Mouse (Mus musculus): ENCODE measurements around the gene Slbp.

Gene Slbp

DNA sequence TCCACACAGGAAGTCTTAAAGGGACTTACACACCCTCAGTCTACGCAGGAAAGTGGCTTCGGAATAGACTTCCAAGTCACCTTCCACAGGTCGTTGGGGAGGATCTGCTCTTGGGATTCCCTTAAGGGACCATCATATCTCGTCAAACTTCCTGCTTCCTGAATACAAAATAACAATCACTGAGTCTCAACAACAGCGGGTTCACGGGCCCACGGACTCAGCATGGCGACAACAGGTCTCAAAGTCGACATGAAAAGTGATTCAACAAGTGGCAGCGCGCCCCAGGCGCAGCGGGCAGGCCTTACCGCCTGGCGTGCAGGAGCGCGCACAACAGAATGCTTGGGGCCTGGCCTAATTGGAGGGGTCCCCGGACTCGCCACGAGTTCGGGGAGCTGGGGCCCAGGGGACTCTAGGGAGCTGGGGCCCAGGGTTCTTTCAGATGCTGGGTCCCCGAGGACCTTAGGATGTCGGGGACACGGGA is 23.5 kb downstream of the Slbp start:
- no peak for DNase-seq

DNA sequence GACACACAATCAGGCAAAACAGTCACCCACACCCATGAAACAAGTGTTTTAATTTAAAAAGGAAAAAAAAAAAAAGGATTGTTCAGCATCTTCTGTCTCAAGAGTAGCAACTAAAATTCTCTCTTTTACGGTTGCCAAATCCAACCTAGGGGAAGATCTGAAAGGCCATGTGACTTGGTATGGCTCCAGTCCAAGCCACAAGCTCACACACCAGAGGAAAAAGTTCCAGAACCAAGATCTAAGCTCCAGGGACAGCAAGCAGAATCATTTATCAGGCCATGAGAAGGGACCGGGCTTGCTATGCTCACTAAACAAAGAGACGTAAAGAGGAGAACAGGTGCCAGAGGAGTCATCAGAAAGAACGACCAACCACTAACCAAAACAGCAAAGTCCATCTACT is 24.4 kb downstream of the Slbp start:
- no peak for DNase-seq

DNA sequence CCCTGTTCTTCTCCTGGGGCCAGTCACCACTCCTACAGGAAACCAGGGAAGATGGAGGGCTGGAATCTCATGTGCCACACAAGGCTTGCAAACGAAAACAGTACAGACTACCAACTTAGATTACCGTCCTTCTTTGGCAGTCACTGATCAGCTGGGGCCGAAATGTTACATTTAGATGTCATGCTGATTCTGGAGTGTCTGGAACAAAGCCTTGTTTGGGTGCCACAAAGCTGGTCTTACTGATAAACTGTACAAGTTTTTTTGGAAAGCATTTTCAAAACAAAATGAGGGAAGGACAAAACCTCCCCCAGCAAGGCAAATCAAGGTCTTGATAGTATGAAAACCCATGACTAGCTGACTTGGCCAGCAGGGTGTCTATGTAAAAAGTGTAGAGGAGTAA is 28.6 kb downstream of the Slbp start:
- no peak for DNase-seq

DNA sequence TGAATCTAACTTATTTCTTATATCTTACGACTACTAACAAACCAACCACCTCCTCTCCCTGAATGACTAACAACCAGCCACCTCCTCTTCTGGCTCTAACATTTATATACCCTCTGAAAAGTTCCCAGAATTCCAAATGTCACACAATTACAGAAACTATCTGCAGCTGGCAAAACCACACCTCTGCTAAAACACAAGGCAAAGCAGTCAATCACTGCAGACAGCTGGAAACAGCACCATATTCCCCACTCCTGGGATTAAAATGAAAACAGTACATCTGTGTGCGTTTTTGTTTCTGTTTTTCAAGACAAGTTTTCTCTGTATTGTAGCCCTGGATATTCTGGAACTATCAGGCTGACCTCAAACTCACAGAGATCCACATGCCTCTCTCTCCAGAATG is 29.7 kb downstream of the Slbp start:
- no peak for DNase-seq

DNA sequence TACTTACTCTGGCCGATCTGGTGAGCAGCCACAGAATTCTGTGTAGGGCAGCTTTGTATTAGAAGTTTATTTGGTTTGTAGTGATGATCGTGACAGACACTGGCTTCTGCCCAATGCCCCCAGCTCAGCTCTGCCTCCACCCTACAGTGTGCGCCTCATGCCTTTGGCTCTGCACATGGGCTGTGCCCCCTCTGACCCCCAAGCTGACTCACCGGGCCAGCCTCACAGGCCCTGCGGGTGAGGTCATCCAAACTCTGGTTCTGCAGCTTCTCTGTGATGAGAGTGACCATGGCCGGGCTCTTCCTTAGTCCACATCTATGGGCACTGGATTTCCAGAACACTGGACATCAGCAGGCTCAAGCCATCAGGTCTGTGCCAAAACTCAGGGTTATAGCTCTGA is 38.0 kb downstream of the Slbp start:
- DNase-seq, result no peak

DNA sequence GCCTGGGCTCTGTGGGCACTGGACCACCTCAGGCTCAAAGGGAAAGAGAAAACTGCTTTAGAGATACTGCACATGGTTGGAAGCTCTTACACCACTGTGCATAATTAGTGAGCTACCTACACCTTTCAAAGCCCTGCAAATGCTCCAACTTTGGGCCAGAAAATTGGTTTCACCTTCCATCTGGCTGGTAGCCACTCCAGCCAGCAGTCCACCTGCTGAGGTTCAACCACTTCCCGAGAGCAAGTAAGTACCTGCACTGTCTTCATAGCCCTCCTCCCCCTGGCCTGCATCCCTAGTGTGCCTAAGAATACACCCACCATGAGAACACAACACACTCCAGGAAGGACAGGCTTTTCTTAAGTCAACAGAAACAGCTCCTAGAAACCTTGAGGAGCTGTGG is 40.6 kb downstream of the Slbp start:
- DNase-seq, result no peak

DNA sequence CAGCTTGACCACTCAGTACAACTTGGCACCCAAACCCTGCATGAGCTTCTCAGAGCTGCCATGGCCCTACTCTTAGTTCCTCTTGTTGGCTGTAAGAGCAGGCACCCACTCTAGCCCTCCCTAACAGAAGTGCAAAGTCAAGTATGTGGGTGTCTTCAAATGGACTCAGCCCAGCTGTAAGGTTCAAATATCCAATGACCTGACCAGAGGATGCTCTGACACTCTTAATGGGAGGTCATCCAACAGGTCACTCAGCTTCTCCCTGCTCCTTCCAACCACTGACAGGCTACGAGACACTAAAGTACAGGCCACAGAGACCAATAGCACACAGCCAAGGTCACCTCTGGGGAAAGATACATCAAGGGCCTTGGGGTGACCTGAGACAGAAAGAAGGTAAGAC is 43.1 kb downstream of the Slbp start:
- no peak for DNase-seq

DNA sequence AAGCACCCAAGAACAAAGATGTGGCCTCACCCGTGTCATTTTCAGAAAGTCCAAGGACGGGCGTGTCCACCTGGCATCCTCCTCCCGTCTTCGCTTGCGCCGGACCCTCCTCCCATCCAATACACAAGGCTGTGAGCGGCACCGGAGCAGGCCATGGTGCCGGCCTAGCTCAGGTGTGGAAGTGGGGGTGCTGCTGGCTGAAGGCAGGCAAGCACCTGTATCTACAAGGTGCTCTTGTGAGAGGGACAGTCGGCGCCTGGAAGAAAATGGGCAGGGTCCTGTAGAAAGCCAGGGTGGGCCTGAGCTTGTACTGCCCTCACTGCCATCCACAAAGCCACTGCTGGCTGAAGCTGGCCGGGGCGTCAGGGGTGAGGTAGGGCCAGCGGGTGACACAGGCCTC is 44.9 kb downstream of the Slbp start:
- DNase-seq, result no peak

DNA sequence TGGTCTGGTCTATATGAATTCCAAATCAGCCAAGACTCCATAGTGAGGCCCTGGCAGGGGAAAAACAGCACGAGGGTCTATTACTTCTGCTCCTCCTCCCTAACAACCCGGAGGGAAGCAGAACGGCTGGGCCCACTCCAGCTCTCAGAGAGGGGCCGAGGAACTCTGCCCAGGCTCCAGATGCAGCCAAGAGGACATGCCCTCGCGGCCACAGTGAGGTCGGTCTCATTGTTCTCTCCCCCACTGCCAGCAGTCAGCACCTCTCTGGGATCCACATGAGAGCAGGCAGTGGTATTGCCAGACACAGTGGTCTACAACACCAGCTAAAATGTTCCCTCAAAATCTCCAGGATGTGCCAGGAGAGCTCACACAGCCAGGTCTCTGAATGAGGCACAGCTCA is 45.7 kb downstream of the Slbp start:
- DNase-seq, result no peak

DNA sequence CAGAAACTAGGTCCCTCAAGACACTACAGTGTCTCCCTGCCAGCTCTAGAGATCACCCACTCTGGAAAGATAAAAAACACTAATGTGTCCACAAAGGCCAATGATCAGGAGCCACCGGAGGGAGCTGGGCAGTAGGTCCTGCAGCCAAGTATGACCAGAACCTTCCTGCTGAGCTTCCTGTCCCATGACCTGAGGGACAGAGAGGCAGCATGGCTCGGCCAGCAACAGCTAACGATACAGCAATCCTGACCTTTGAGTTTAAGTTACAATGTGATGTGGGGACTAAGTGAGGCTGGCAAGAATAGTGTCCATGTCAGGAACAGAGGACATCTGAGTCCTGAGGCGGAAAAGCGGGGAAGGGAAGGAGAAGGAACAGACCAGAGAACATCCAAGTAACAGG is 47.1 kb downstream of the Slbp start:
- no peak for DNase-seq

DNA sequence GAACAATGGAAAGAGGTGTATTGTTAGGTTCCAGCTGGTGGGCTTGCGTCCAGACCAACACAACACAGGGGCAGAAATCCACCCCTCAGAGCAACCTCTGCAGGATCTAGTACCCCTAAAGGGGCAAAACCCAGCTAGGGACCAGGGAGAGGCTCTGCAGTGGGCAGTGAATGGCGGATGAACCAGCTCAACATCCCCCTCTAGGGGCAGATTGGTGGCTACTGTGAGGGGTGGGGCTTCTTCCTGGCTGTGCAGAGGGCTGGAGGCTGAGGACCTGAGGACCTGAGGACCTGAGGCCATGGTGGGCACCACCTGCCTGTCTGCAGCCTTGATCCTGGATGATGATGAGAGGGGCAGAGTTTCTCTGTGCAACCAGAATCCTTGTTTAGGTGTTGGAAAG is 58.8 kb downstream of the Slbp start:
- DNase-seq, result no peak

DNA sequence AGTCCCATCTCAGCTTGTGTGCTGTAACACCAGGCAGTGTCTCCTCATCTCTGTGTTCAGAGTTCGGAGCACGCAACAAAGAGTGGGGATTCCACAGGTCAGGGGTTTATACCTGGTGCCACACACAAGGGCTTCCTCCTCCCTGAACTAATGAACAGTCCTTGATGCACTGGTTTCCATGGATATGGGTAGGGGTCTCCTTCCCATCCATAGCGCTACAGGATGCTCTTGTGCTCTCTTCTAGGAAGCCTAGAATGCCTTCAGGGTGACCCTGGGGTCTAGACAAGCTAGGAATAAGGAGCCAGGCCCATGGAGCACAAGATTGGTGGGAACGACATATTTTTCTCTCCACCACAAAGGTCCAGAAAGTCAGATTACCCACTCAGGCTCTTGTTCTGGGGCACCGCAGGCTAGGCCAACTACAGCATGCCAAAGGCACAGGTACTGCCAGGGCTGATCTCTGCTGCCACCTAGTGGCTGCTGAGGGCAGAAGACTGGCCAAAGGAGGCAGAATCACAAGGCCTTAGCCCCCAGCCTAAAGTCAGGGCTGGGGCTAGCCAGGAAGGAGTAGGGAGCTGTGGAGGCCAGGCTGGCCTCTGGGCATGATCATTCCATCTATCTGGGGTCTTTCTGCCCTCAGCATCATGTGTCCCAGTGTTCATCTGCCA is 63.0 kb downstream of the Slbp start:
- peak; percentile 60 for DNase-seq

DNA sequence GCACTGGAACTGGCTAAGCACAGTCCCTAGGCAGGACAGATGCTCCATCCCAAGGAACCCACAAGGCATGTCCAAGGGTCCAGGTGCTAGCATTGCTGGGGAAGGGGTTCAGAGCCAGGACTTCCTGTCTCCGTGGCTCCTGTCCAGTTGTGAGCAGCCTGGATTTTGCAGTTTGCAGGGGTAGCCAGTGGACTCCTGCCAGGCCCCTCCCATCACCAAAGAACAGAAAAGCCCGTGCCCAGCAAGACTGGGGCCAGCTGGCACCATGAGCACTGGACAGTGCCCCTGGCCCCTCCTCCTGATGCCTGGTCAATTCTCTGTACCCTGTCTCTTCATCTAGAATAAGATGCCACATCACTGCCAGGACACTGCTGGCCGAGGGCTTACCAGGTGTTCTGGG is 64.3 kb downstream of the Slbp start:
- no peak for DNase-seq

DNA sequence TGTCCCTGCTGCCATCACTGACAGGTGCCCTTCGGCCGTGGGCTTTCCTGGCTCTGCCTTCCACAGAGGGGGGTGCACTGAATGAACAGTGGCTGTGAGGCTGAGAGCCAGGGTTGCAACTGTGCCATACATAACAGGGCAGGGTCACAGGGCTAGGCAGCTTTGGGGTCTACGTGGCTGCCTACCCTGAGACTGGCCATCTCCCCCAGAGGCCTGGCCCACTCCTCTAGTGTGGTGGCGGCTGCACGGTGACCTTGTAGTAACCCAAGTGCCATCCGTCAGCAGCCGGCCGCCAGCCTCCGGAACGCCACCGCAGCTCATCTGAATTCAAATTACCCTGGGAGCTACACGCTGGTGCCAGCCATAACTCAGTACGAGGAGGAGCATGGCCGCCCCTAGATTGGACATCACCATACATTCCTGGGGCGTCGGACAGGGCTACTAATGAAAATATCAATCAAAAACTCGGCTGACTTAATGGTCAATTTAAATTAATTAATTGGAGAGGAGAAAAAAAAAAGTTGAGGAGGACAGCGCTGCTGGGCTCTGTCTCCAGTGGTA is 64.8 kb downstream of the Slbp start:
- no peak for DNase-seq

Measured in right cerebral cortex, adult 18-20 months (tissue).